Mouse (Mus musculus): Measurements from ENCODE around the gene Traf7. TPM values are rescaled to one million over a fixed set of nuclear protein-coding genes. Genes with fewer than 3 reads are reported as not detected.

Gene Traf7
- polyA plus RNA-seq, 1 experiment, result 112 TPM

GRCm38 (mm10) chr17:24477053-24477984 lies 50.4 kb downstream of the Traf7 start:
- peaks cover 18% of the 10 kb centered on the region for H3K36me3 ChIP-seq (ENCODE audit: control insufficient read depth, insufficient read depth)

GRCm38 (mm10) chr17:24476022-24476776 lies 51.5 kb downstream of the Traf7 start:
- Histone ChIP-seq H3K36me3 (ENCODE audit: control insufficient read depth, insufficient read depth) (peaks cover 18% of the 10 kb centered on the region), H3K27me3 (ENCODE audit: control insufficient read depth, insufficient read depth, insufficient read length) (no peaks in the 10 kb centered on the region), H3ac (ENCODE audit: control insufficient read depth, insufficient read length) (no peak overlapping the region), H3K4me3 (no peak overlapping the region), H3K4me2 (ENCODE audit: low read depth) (no peak overlapping the region), H3K79me2 (ENCODE audit: control insufficient read depth, insufficient read depth) (peaks cover 23% of the 10 kb centered on the region)
- no peak for TF ChIP-seq POLR2AphosphoS2 (IDR thresholded peaks at IDR 0.05; ENCODE audit: insufficient read length, low read depth)
- TF ChIP-seq MYOD1 (IDR thresholded peaks at IDR 0.05; ENCODE audit: control insufficient read depth in 1 of 3, insufficient read length in 2 of 3, low read depth in 2 of 3), result peak in 1 of 3 experiments; percentile 40

More at GRCm38 (mm10) chr17:24477053-24477984, 50.4 kb downstream of the Traf7 start:
- H3K79me2 ChIP-seq (ENCODE audit: control insufficient read depth, insufficient read depth), result peaks cover 11% of the 10 kb centered on the region
- peak overlapping the region; percentile 56 for H3K4me3 ChIP-seq
- H3K27me3 ChIP-seq (ENCODE audit: control insufficient read depth, insufficient read depth, insufficient read length), result no peaks in the 10 kb centered on the region
- TF ChIP-seq TCF12 (IDR thresholded peaks at IDR 0.05; ENCODE audit: insufficient read depth, poor library complexity, severe bottlenecking) (no peak), E2F4 (IDR thresholded peaks at IDR 0.05; ENCODE audit: insufficient read depth) (no peak), POLR2A (IDR thresholded peaks at IDR 0.05; ENCODE audit: insufficient read length, low read depth) (no peak), POLR2AphosphoS2 (IDR thresholded peaks at IDR 0.05; ENCODE audit: insufficient read length, low read depth) (no peak), SRF (IDR thresholded peaks at IDR 0.05; ENCODE audit: control insufficient read depth, insufficient read length, low read depth) (no peak), USF1 (IDR thresholded peaks at IDR 0.05; ENCODE audit: low read depth) (no peak)
- peak overlapping the region; percentile 95 for H3K4me2 ChIP-seq (ENCODE audit: low read depth)
- H3ac ChIP-seq (ENCODE audit: control insufficient read depth, insufficient read length), result no peak overlapping the region

GRCm38 (mm10) chr17:24475586-24475985 lies 52.2 kb downstream of the Traf7 start:
- TF ChIP-seq TCF12 (IDR thresholded peaks at IDR 0.05; ENCODE audit: insufficient read depth, poor library complexity, severe bottlenecking) (no peak), MYOD1 (IDR thresholded peaks at IDR 0.05; ENCODE audit: control insufficient read depth in 1 of 3, insufficient read length in 2 of 3, low read depth in 2 of 3) (no peak), MYOG (IDR thresholded peaks at IDR 0.05; ENCODE audit: control insufficient read depth in 1 of 3, insufficient read depth in 1 of 3, insufficient read length in 2 of 3, low read depth in 2 of 3) (no peak), SRF (IDR thresholded peaks at IDR 0.05; ENCODE audit: control insufficient read depth, insufficient read length, low read depth) (no peak), CEBPB (IDR thresholded peaks at IDR 0.05; ENCODE audit: insufficient read depth, poor library complexity, severe bottlenecking) (no peak), TCF3 (IDR thresholded peaks at IDR 0.05; ENCODE audit: insufficient read length, low read depth) (no peak), POLR2AphosphoS2 (IDR thresholded peaks at IDR 0.05; ENCODE audit: insufficient read length, low read depth) (no peak), REST (IDR thresholded peaks at IDR 0.05; ENCODE audit: insufficient read depth, insufficient read length) (no peak), POLR2A (IDR thresholded peaks at IDR 0.05; ENCODE audit: insufficient read length, low read depth) (no peak), E2F4 (IDR thresholded peaks at IDR 0.05; ENCODE audit: insufficient read depth) (no peak), USF1 (IDR thresholded peaks at IDR 0.05; ENCODE audit: low read depth) (no peak), MAX (IDR thresholded peaks at IDR 0.05; ENCODE audit: low read depth) (no peak)
- no peak overlapping the region for H3ac ChIP-seq (ENCODE audit: control insufficient read depth, insufficient read length)
- no peak overlapping the region for H3K4me3 ChIP-seq
- H3K79me2 ChIP-seq (ENCODE audit: control insufficient read depth, insufficient read depth), result peaks cover 29% of the 10 kb centered on the region
- H3K36me3 ChIP-seq (ENCODE audit: control insufficient read depth, insufficient read depth), result peaks cover 18% of the 10 kb centered on the region
- H3K27me3 ChIP-seq (ENCODE audit: control insufficient read depth, insufficient read depth, insufficient read length), result no peaks in the 10 kb centered on the region
- H3K4me2 ChIP-seq (ENCODE audit: low read depth), result no peak overlapping the region

GRCm38 (mm10) chr17:24474557-24474956 lies 53.2 kb downstream of the Traf7 start:
- no peak overlapping the region for H3ac ChIP-seq (ENCODE audit: control insufficient read depth, insufficient read length)
- H3K27me3 ChIP-seq (ENCODE audit: control insufficient read depth, insufficient read depth, insufficient read length), result no peaks in the 10 kb centered on the region
- TF ChIP-seq MYOG (IDR thresholded peaks at IDR 0.05; ENCODE audit: control insufficient read depth in 1 of 3, insufficient read depth in 1 of 3, insufficient read length in 2 of 3, low read depth in 2 of 3), result peak in 2 of 3 experiments; percentile 39 to 72
- no peak for TF ChIP-seq E2F4 (IDR thresholded peaks at IDR 0.05; ENCODE audit: insufficient read depth)
- no peak for TF ChIP-seq POLR2A (IDR thresholded peaks at IDR 0.05; ENCODE audit: insufficient read length, low read depth)
- TF ChIP-seq MYOD1 (IDR thresholded peaks at IDR 0.05; ENCODE audit: control insufficient read depth in 1 of 3, insufficient read length in 2 of 3, low read depth in 2 of 3), result peak in 2 of 3 experiments; percentile 42 to 51
- no peak for TF ChIP-seq USF1 (IDR thresholded peaks at IDR 0.05; ENCODE audit: low read depth)
- TF ChIP-seq MAX (IDR thresholded peaks at IDR 0.05; ENCODE audit: low read depth), result no peak
- TF ChIP-seq CEBPB (IDR thresholded peaks at IDR 0.05; ENCODE audit: insufficient read depth, poor library complexity, severe bottlenecking), result no peak
- TF ChIP-seq TCF12 (IDR thresholded peaks at IDR 0.05; ENCODE audit: insufficient read depth, poor library complexity, severe bottlenecking), result no peak
- no peak for TF ChIP-seq POLR2AphosphoS2 (IDR thresholded peaks at IDR 0.05; ENCODE audit: insufficient read length, low read depth)
- no peak for TF ChIP-seq TCF3 (IDR thresholded peaks at IDR 0.05; ENCODE audit: insufficient read length, low read depth)
- no peak for TF ChIP-seq SRF (IDR thresholded peaks at IDR 0.05; ENCODE audit: control insufficient read depth, insufficient read length, low read depth)
- no peak for TF ChIP-seq REST (IDR thresholded peaks at IDR 0.05; ENCODE audit: insufficient read depth, insufficient read length)
- no peak overlapping the region for H3K4me3 ChIP-seq
- no peak overlapping the region for H3K4me2 ChIP-seq (ENCODE audit: low read depth)
- H3K79me2 ChIP-seq (ENCODE audit: control insufficient read depth, insufficient read depth), result peaks cover 29% of the 10 kb centered on the region
- peaks cover 18% of the 10 kb centered on the region for H3K36me3 ChIP-seq (ENCODE audit: control insufficient read depth, insufficient read depth)

All from myocyte (in vitro differentiated cells).